Mouse (Mus musculus): ENCODE data around the gene Gm10642. TPM values are rescaled to one million over a fixed set of nuclear protein-coding genes. Genes with fewer than 3 reads are reported as not detected.
A peak's percentile ranks its signal among the peaks of the same experiment; 100 is the strongest.

The Gm10642 gene
- polyA plus RNA-seq, 1 experiment from 2014 or later: 0.47 TPM

GRCm38 (mm10) chr9:70675117-70675516 lies 19.1 kb downstream of the Gm10642 start:
- 74% methylated on average over 4 of the region's 4 CpGs for WGBS
- Histone ChIP-seq H3K36me3 (no peaks in the 10 kb centered on the region), H3K9ac (no peak overlapping the region), H3K27me3 (no peaks in the 10 kb centered on the region), H3K9me3 (no peaks in the 10 kb centered on the region), H3K4me2 (no peak overlapping the region), H3K27ac (no peak overlapping the region), H3K4me3 (no peak overlapping the region), H3K4me1 (peaks cover 9% of the 10 kb centered on the region)
- no peak for ATAC-seq (ENCODE audit: borderline replicate concordance, extremely low read depth, low FRiP score, low TSS enrichment)

GRCm38 (mm10) chr9:70675961-70676360 lies 19.9 kb downstream of the Gm10642 start:
- Histone ChIP-seq H3K4me1 (peaks cover 16% of the 10 kb centered on the region), H3K4me3 (no peak overlapping the region), H3K9me3 (no peaks in the 10 kb centered on the region), H3K36me3 (no peaks in the 10 kb centered on the region), H3K27ac (no peak overlapping the region), H3K4me2 (no peak overlapping the region), H3K9ac (no peak overlapping the region), H3K27me3 (no peaks in the 10 kb centered on the region)
- ATAC-seq (ENCODE audit: borderline replicate concordance, extremely low read depth, low FRiP score, low TSS enrichment): no peak
- 81% methylated on average over 5 of the region's 5 CpGs for WGBS

- Histone ChIP-seq H3K4me2 (peak within 1 kb of the TSS; percentile 57), H3K9me3 (no peaks in the 10 kb centered on the region), H3K4me1 (peaks cover 23% of the 10 kb centered on the region), H3K36me3 (no peaks in the 10 kb centered on the region), H3K4me3 (peak within 1 kb of the TSS; percentile 85), H3K27ac (peak within 1 kb of the TSS; percentile 98), H3K27me3 (no peaks in the 10 kb centered on the region), H3K9ac (peak within 1 kb of the TSS; percentile 94)
- under 1% methylated on average over 48 of the region's 48 CpGs for WGBS
- peak; percentile 100 for ATAC-seq (ENCODE audit: borderline replicate concordance, extremely low read depth, low FRiP score, low TSS enrichment)
These were observed 22.7 kb downstream of the Gm10642 start, which contains the start of gene Adam10 for GRCm38 (mm10) chr9:70678682-70679131. Adam10 (plus strand) TSS chr9:70678997.

GRCm38 (mm10) chr9:70679132-70680091 lies 23.4 kb downstream of the Gm10642 start:
- ATAC-seq (ENCODE audit: borderline replicate concordance, extremely low read depth, low FRiP score, low TSS enrichment): peak; percentile 60; the same call in 1 of the 2 replicates
- H3K9ac ChIP-seq: peak overlapping the region; percentile 94
- 2% methylated on average over 65 of the region's 103 CpGs for WGBS
- peak overlapping the region; percentile 98 for H3K27ac ChIP-seq
- peaks cover 24% of the 10 kb centered on the region for H3K4me1 ChIP-seq
- H3K36me3 ChIP-seq: no peaks in the 10 kb centered on the region
- no peaks in the 10 kb centered on the region for H3K27me3 ChIP-seq
- H3K4me2 ChIP-seq: peak overlapping the region; percentile 57
- peak overlapping the region; percentile 85 for H3K4me3 ChIP-seq
- H3K9me3 ChIP-seq: no peaks in the 10 kb centered on the region

- no peaks in the 10 kb centered on the region for H3K27me3 ChIP-seq
- H3K27ac ChIP-seq: no peak overlapping the region
- no peak overlapping the region for H3K9ac ChIP-seq
- ATAC-seq (ENCODE audit: borderline replicate concordance, extremely low read depth, low FRiP score, low TSS enrichment): no peak
- H3K36me3 ChIP-seq: no peaks in the 10 kb centered on the region
- peaks cover 24% of the 10 kb centered on the region for H3K4me1 ChIP-seq
- no peak overlapping the region for H3K4me2 ChIP-seq
- no peak overlapping the region for H3K4me3 ChIP-seq
- H3K9me3 ChIP-seq: no peaks in the 10 kb centered on the region
- WGBS: 29% methylated on average over 1 of the region's 1 CpGs
These were observed 26.2 kb downstream of the Gm10642 start for GRCm38 (mm10) chr9:70682202-70682601.

- Histone ChIP-seq H3K36me3 (no peaks in the 10 kb centered on the region), H3K4me3 (no peak overlapping the region), H3K27me3 (no peaks in the 10 kb centered on the region), H3K27ac (no peak overlapping the region), H3K4me1 (peaks cover 8% of the 10 kb centered on the region; the same call in 1 of the 2 replicates), H3K4me2 (no peak overlapping the region), H3K9ac (no peak overlapping the region), H3K9me3 (no peaks in the 10 kb centered on the region)
- WGBS: 79% methylated on average over 2 of the region's 2 CpGs
- ATAC-seq (ENCODE audit: borderline replicate concordance, extremely low read depth, low FRiP score, low TSS enrichment): no peak
These were observed 32.4 kb downstream of the Gm10642 start for GRCm38 (mm10) chr9:70688301-70688968.

- Histone ChIP-seq H3K4me2 (no peak overlapping the region), H3K4me3 (no peak overlapping the region), H3K36me3 (no peaks in the 10 kb centered on the region), H3K27ac (no peak overlapping the region), H3K9me3 (no peaks in the 10 kb centered on the region), H3K27me3 (no peaks in the 10 kb centered on the region), H3K4me1 (peaks cover 5% of the 10 kb centered on the region; the same call in 1 of the 2 replicates), H3K9ac (no peak overlapping the region)
- no peak for ATAC-seq (ENCODE audit: borderline replicate concordance, extremely low read depth, low FRiP score, low TSS enrichment)
- WGBS: 84% methylated on average over 3 of the region's 3 CpGs
These were observed 33.9 kb downstream of the Gm10642 start for GRCm38 (mm10) chr9:70689926-70690325.

- Histone ChIP-seq H3K4me3 (no peak overlapping the region), H3K4me1 (peaks cover 5% of the 10 kb centered on the region; the same call in 1 of the 2 replicates), H3K27me3 (no peaks in the 10 kb centered on the region), H3K9me3 (no peaks in the 10 kb centered on the region), H3K9ac (no peak overlapping the region), H3K36me3 (no peaks in the 10 kb centered on the region), H3K27ac (no peak overlapping the region), H3K4me2 (no peak overlapping the region)
- ATAC-seq (ENCODE audit: borderline replicate concordance, extremely low read depth, low FRiP score, low TSS enrichment): no peak
These were observed 34.5 kb downstream of the Gm10642 start for GRCm38 (mm10) chr9:70690579-70690978.

- no peaks in the 10 kb centered on the region for H3K27me3 ChIP-seq
- H3K4me3 ChIP-seq: no peak overlapping the region
- H3K36me3 ChIP-seq: no peaks in the 10 kb centered on the region
- H3K4me1 ChIP-seq: peaks cover 5% of the 10 kb centered on the region; the same call in 1 of the 2 replicates
- 55% methylated on average over 2 of the region's 2 CpGs for WGBS
- no peak overlapping the region for H3K4me2 ChIP-seq
- no peaks in the 10 kb centered on the region for H3K9me3 ChIP-seq
- H3K9ac ChIP-seq: no peak overlapping the region
- ATAC-seq (ENCODE audit: borderline replicate concordance, extremely low read depth, low FRiP score, low TSS enrichment): no peak
- H3K27ac ChIP-seq: no peak overlapping the region
These were observed 36.0 kb downstream of the Gm10642 start for GRCm38 (mm10) chr9:70691772-70692693.

- Histone ChIP-seq H3K4me3 (no peak overlapping the region), H3K4me2 (no peak overlapping the region), H3K27me3 (no peaks in the 10 kb centered on the region), H3K9me3 (no peaks in the 10 kb centered on the region), H3K36me3 (no peaks in the 10 kb centered on the region), H3K4me1 (peaks cover 12% of the 10 kb centered on the region; the same call in 1 of the 2 replicates), H3K9ac (no peak overlapping the region), H3K27ac (no peak overlapping the region)
- 91% methylated on average over 2 of the region's 2 CpGs for WGBS
- ATAC-seq (ENCODE audit: borderline replicate concordance, extremely low read depth, low FRiP score, low TSS enrichment): no peak
These were observed 39.7 kb downstream of the Gm10642 start for GRCm38 (mm10) chr9:70695723-70696122.

GRCm38 (mm10) chr9:70698090-70698489 lies 42.0 kb downstream of the Gm10642 start:
- ATAC-seq (ENCODE audit: borderline replicate concordance, extremely low read depth, low FRiP score, low TSS enrichment): no peak
- whole genome bisulfite sequencing: 62% methylated on average over 1 of the region's 1 CpGs
- no peak overlapping the region for H3K27ac ChIP-seq
- H3K4me2 ChIP-seq: no peak overlapping the region
- H3K4me1 ChIP-seq: peaks cover 13% of the 10 kb centered on the region
- H3K9ac ChIP-seq: no peak overlapping the region
- no peaks in the 10 kb centered on the region for H3K27me3 ChIP-seq
- H3K9me3 ChIP-seq: no peaks in the 10 kb centered on the region
- no peaks in the 10 kb centered on the region for H3K36me3 ChIP-seq
- no peak overlapping the region for H3K4me3 ChIP-seq
